Mouse (Mus musculus): ENCODE measurements around the gene Rnf168. TPM values are rescaled to one million over a fixed set of nuclear protein-coding genes. Genes with fewer than 3 reads are reported as not detected.

Rnf168 gene
- total RNA-seq, 4 experiments from 2014 or later, result 11.3 to 15.3 (median 12.1) TPM

DNA sequence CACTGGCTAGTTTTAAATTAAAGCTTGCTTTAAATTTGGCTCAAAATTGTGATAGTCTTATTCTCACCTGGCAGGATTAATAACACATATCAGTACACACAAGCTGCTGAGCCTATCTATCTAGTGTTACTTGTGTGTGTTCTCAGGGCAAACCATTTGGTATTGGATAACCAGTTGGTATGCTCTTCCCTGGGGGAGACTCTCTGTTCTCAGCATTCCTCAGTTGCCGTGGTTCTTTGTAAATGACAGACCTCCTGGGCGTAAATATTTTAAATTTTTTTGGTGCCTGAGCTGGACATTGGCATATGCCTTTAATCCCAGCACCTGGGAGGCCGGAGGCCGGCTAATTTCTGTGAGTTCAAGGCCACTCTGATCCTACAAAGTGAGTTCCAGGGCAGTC is 35.6 kb downstream of the Rnf168 start:
- DNase-seq (ENCODE audit: low spot score), result no peak

- DNase-seq (ENCODE audit: low spot score), result no peak
These were observed 39.3 kb downstream of the Rnf168 start for GRCm38 (mm10) chr16:32316601-32317000.

DNA sequence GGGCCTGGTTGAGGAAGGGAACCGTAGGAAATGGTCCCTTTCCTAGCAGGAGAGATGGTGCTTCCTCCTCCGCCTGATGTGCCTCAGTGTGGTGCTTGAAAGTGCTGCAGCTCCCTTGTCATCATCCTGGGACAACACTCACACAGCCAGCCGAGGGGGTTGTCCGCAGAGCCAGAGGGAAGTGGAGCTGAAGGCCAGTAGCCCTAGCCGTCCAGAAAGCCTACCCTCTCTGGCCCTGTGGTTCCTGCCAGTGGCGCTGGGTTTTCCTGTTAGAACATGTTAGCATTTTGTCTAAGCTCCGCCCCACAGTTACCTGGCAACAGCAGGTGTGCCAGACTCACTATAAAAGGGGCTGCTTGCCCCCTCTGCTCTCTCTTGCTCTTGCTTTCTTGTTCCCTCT is 46.7 kb downstream of the Rnf168 start:
- no peak for DNase-seq (ENCODE audit: low spot score)

GRCm38 (mm10) chr16:32330876-32331670 is 53.8 kb downstream of the Rnf168 start:
- no peak for DNase-seq (ENCODE audit: low spot score)

DNA sequence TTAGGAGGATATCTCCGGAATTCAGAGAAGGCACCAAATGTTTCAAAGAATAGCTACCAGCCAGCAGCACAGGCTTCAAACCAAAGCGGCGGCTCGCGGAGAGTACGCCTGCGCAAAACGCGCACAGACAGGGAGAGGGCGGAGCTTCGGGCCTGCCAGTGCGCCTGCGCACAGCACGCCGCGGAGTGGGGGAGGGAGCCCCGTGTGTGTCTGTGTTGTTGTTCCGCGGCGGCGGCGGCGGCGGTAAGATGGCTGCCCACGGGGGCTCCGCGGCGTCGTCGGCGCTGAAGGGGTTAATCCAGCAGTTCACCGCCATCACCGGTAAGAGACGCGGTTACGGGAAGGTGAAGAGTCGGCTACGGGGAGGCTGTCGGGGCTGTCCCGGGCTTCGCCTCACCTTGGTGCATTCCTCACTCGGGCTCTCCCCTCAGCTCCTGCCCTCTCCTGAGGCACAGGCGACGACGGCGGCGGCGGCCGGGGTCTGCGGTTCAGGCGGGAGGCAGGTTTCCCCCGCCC is 54.8 kb downstream of the Rnf168 start, which contains the start of gene Ubxn7:
Gene Ubxn7, plus strand, starts transcription at position 218 of the 516 bp plus-strand sequence.
- peak; percentile 98 for DNase-seq (ENCODE audit: low spot score)

DNA sequence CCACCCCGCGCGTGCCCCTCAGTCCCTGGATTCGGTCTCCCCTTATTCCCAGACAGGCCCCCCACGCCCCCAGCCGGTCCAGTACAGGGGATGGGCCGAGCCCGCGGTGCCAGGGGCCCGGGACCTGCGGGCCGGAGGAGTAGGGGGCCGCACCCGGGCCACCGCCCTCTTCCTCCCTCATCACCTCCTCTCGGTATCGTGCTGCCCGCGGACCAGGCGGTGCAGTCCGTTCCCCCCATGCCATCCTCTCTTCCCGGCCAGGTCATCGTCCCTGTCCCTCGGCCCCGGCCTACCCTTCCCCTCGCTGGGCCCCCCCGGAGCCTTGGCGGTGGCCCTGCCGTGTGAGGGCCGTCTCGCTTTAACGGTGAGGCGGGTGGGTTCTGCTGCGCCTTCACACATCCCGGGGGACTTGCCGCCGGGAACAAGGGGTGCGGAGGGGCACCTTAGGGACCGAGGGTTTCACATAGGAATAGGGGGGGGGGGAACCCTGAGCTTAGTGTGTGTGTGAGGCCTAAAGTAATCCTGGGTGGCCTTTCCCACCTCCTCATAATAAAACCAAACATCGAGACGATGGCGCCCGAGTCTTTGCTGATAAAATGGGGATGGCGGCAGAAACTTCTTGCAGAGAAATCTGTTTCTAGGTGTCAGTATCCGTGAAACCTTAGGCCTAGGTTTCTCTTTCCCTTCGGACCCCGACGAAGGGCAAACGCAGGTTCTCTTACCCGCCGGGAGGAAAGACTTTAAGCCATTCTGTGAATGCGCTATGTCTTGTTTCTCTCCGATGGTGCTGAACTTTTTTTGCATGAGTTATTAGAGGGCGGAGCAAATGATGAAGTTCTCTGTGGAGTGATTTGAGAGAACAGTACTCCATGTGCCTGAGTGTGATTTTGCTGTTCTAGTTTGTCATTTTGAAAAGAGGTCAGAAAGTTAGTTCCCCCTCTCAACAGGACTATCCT is 55.6 kb downstream of the Rnf168 start:
- DNase-seq (ENCODE audit: low spot score), result peak; percentile 72

DNA sequence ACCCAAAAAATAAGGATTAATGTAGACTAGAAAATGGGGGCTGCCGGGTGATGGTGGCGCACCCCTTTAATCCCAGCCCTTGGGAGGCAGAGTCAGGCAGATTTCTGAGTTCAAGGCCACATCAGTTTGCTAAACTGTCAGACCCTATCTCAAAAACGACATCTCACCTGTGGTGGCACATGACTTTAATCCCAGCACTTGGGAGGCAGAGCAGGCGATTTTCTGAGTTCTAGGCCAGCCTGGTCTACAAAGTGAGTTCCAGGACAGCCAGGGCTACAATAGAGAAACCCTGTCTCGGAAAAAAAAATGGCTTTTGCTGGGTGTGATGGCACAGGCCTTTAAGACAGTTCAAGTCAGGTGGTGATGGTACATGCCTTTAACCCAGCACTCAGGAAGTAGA is 57.9 kb downstream of the Rnf168 start:
- no peak for DNase-seq (ENCODE audit: low spot score)

- no peak for DNase-seq (ENCODE audit: low spot score)
These were observed 58.9 kb downstream of the Rnf168 start for GRCm38 (mm10) chr16:32336026-32336780.

GRCm38 (mm10) chr16:32337001-32337400 is 59.7 kb downstream of the Rnf168 start:
- no peak for DNase-seq (ENCODE audit: low spot score)

- no peak for DNase-seq (ENCODE audit: low spot score)
These were observed 63.2 kb downstream of the Rnf168 start for GRCm38 (mm10) chr16:32340451-32340850.

- no peak for DNase-seq (ENCODE audit: low spot score)
These were observed 68.3 kb downstream of the Rnf168 start for GRCm38 (mm10) chr16:32345521-32345920.

GRCm38 (mm10) chr16:32350776-32351175 is 73.5 kb downstream of the Rnf168 start:
- no peak for DNase-seq (ENCODE audit: low spot score)

Small RNA genes lying within 50 kb of the gene (microRNA-seq; reads per million reads assigned to microRNA genes)
- not detected for gene Mir1946a

Other genes starting within 250 kb of the Rnf168 start
- 10 to 100 TPM; 22.8 to 27.3 (median 25.2) TPM for gene Pak2, start 198.1 kb upstream of the Rnf168 start, total RNA-seq (2022)
- gene Pigx, start 177.7 kb upstream of the Rnf168 start, total RNA-seq (2022), result 10 to 100 TPM; 17.3 to 20.2 (median 20.0) TPM
- 10 to 100 TPM in 3 of 4 experiments, 1 to 10 TPM in 1; 9.1 to 12.9 (median 12.4) TPM for gene Cep19, start 177.7 kb upstream of the Rnf168 start, total RNA-seq (2022)
- 1 to 10 TPM; 3.5 to 4.6 (median 3.5) TPM for gene Nrros, start 111.9 kb upstream of the Rnf168 start, total RNA-seq (2022)
- not detected for gene Bex6, start 97.6 kb upstream of the Rnf168 start, total RNA-seq (2022)
- 10 to 100 TPM; 11.4 to 14.0 (median 13.2) TPM for gene Fbxo45, start 30.3 kb upstream of the Rnf168 start, total RNA-seq (2022)
- 1 to 10 TPM; 3.8 to 8.3 (median 7.3) TPM for gene Wdr53, start 30.2 kb upstream of the Rnf168 start, total RNA-seq (2022)
- gene Smco1, start 6.0 kb upstream of the Rnf168 start, total RNA-seq (2022), result 10 to 100 TPM; 21.6 to 33.8 (median 27.9) TPM
- 10 to 100 TPM; 23.1 to 27.1 (median 24.5) TPM for gene Ubxn7, start 54.8 kb downstream of the Rnf168 start, total RNA-seq (2022)
- gene Tm4sf19, start 123.0 kb downstream of the Rnf168 start, total RNA-seq (2022), result not detected
- 10 to 100 TPM in 1 of 4 experiments, 1 to 10 TPM in 3; 6.2 to 10.5 (median 8.3) TPM for gene Tctex1d2, start 142.2 kb downstream of the Rnf168 start, total RNA-seq (2022)
- 100 to 1,000 TPM; 118 to 125 (median 123) TPM for gene Pcyt1a, start 153.5 kb downstream of the Rnf168 start, total RNA-seq (2022)
- under 1 TPM; 0.19 to 0.40 (median 0.25) TPM for gene Slc51a, start 210.4 kb downstream of the Rnf168 start, total RNA-seq (2022)
- gene Zdhhc19, start 218.8 kb downstream of the Rnf168 start, total RNA-seq (2022), result not detected

Measured in heart, adult 8-10 months (tissue).